Mouse (Mus musculus) thymus, adult 2 months (tissue): Measurements from ENCODE around the gene Dpf3. TPM values are rescaled to one million over a fixed set of nuclear protein-coding genes. Genes with fewer than 3 reads are reported as not detected.

Experiments used
- DNase-seq: peaks from one replicate; pipeline ENCODE4 v3.0.0; 2021
- H3K27ac ChIP-seq: fragments of 200-500 bp; 2 replicates; pipeline ENCODE4 v1.5.1; 2012; ENCODE audit warnings: low read length, control low read depth; ENCODE audit not compliant: control insufficient read depth, insufficient read depth
- H3K27me3 ChIP-seq: fragments of 200-500 bp; 2 replicates; pipeline ENCODE4 v1.6.1; 2012; ENCODE audit warnings: mild to moderate bottlenecking, low read length, moderate library complexity, mixed read lengths; ENCODE audit not compliant: control insufficient read depth, insufficient read depth
- H3K36me3 ChIP-seq: fragments of 200-500 bp; 2 replicates; pipeline ENCODE4 v1.6.1; 2012; ENCODE audit warnings: mild to moderate bottlenecking, low read length, moderate library complexity; ENCODE audit not compliant: control insufficient read depth, insufficient read depth
- H3K4me1 ChIP-seq: fragments of 200-500 bp; replicated peaks from 2 replicates; pipeline ENCODE4 v1.6.1; 2012; ENCODE audit warnings: low read length; ENCODE audit not compliant: control insufficient read depth, insufficient read depth
- H3K4me3 ChIP-seq: fragments of 200-500 bp; 2 replicates; pipeline ENCODE4 v1.5.1; 2012; ENCODE audit warnings: mild to moderate bottlenecking, low read length, control low read depth, moderate library complexity; ENCODE audit not compliant: control insufficient read depth, insufficient read depth
- CTCF ChIP-seq: fragments of 200-500 bp; IDR thresholded peaks from 2 replicates; pipeline ENCODE4 v1.5.1; 2012; ENCODE audit warnings: mild to moderate bottlenecking, control low read depth, low read length, moderate library complexity, borderline replicate concordance; ENCODE audit not compliant: control insufficient read depth, poor library complexity, insufficient read depth; ENCODE audit errors: extremely low read depth
- POLR2A ChIP-seq: fragments of 200-500 bp; IDR thresholded peaks from 2 replicates; pipeline ENCODE4 v1.6.1; 2012; ENCODE audit warnings: mild to moderate bottlenecking, low read length, control low read depth, moderate library complexity; ENCODE audit not compliant: control insufficient read depth, poor library complexity, insufficient read depth; ENCODE audit errors: extremely low read depth
- WGBS: fragments of 180-500 bp; shearing (Covaris S2); methylation state at CpG from one replicate; pipeline ENCODE4 v1.1.7; 2018; 5-methylcytosine and 5-hydroxymethylcytosine counted together
- polyA plus RNA-seq: library from polyadenylated mRNA; depleted of rRNA; stranded (reverse); fragments of >200 nt; gene quantifications from 2 replicates; pipeline ENCODE4 v1.2.3, GENCODE M21; 2012

Dpf3 gene
- polyA plus RNA-seq, 1 experiment = 0.65 TPM

DNA sequence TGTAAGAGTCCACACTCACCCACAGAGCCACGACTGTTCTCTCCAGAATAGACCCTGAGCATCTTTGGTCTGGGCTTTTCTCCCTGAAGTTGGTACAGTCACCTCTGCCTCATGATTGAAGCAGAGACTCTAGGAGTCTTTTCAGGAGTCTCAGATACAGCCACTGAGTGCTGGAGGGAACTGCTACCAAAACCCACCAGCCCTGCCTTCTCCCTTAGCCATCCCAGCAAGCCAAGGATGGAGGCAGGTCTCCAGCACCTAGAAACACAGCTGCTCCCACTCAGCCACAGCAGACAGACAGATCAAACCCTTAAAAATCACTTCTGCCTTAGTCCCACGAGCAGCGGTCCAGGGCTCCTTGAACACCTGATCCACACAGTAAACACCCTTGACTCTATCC, 139.3 kb downstream of the Dpf3 start:
- DNase-seq = no peak
- TF ChIP-seq CTCF (no peak), POLR2A (no peak)
- no peak overlapping the region for H3K27ac ChIP-seq
- H3K4me1 ChIP-seq = no peaks in the 10 kb centered on the region
- H3K4me3 ChIP-seq = no peak overlapping the region
- H3K36me3 ChIP-seq = no peaks in the 10 kb centered on the region
- H3K27me3 ChIP-seq = no peaks in the 10 kb centered on the region
- WGBS = 85% methylated on average over 3 of the region's 3 CpGs

DNA sequence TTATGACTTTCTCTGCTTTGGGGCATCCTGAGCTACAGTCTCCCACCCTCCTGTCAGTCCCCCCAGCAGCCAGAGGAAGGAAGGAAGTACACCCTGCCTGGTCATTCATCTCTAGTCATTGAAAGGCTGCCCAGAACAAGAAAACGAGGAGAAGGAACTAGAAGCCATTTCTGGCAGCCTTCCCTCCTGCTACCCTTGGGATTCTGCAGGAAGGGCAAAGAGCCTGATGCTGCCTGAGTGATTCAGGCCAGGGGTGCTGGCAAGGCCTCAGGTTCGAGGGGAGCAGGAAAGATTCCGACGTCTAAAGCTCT, 144.7 kb downstream of the Dpf3 start:
- DNase-seq = no peak
- no peak overlapping the region for H3K27ac ChIP-seq

DNA sequence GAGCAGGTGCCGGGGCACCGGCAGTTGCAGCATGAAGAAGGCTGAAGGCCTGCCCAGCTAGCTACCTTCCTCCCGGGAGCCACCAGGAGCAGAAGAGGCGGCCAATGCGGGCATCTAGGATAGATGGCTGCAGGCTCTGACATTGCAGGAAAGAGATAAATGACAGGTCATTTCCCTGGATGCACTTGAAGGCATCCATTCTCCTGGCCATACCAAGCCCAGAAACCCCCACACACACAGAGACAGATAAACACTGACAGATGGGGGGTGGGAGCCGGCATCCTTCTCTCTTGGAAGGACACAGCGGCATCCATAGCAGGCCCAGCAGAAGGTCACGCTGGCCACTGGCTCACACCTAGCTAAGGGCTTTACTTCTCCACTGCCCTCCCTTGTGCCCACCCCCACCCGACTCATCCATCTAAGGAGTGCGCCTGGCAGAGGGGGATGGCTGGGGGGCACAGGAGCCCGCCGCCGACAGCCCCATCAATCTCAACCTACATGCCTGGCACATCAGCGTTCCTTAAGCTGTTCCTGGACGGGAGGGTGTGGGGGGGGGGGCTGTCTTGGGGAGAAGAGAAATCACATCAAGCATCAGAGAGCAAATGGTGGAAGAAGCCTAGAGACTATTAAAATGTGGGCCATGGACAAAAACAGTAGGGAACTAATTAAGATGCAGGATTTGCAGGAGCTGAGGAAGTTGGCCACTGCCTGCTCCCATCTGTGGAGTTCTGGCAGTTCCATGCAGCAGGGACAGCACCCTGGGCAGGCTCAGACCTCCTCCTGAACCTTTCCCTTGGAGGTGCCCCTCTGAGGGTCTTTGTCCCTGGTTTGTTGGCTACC, 145.3 kb downstream of the Dpf3 start:
- no peak for TF ChIP-seq CTCF
- no peak for TF ChIP-seq POLR2A
- DNase-seq = no peak
- H3K36me3 ChIP-seq = no peaks in the 10 kb centered on the region
- 95% methylated on average over 15 of the region's 15 CpGs for whole genome bisulfite sequencing
- no peak overlapping the region for H3K4me3 ChIP-seq
- no peak overlapping the region for H3K27ac ChIP-seq
- no peaks in the 10 kb centered on the region for H3K4me1 ChIP-seq
- H3K27me3 ChIP-seq = no peaks in the 10 kb centered on the region

More for the DNA sequence above, 144.7 kb downstream of the Dpf3 start:
- WGBS = 59% methylated on average over 4 of the region's 4 CpGs
- TF ChIP-seq POLR2A (no peak), CTCF (no peak)
- Histone ChIP-seq H3K36me3 (no peaks in the 10 kb centered on the region), H3K4me3 (no peak overlapping the region), H3K27me3 (no peaks in the 10 kb centered on the region), H3K4me1 (no peaks in the 10 kb centered on the region)

DNA sequence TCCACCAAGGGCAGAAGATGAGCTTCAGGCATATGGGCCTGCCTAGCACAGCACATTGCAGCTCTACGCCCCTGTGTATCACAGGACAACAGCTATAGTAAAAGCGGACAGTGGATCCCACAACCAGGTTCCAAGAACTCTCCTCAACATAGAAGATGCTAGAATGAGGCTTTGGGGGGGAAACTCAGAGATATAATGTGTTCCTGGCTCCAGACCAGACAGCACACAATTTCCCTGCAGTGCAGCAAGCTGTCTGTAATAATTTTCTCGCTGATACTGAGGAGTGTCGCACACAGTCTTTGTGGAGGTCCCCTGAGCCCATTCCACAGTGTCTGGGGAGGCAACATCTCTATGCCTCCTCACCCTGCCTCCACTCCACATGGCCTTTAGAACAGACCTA, 146.6 kb downstream of the Dpf3 start:
- no peak overlapping the region for H3K27ac ChIP-seq
- H3K4me1 ChIP-seq = no peaks in the 10 kb centered on the region
- no peak for DNase-seq
- no peak for TF ChIP-seq CTCF
- no peak for TF ChIP-seq POLR2A
- no peaks in the 10 kb centered on the region for H3K36me3 ChIP-seq
- no peaks in the 10 kb centered on the region for H3K27me3 ChIP-seq
- no peak overlapping the region for H3K4me3 ChIP-seq
- WGBS = 97% methylated on average over 4 of the region's 4 CpGs

DNA sequence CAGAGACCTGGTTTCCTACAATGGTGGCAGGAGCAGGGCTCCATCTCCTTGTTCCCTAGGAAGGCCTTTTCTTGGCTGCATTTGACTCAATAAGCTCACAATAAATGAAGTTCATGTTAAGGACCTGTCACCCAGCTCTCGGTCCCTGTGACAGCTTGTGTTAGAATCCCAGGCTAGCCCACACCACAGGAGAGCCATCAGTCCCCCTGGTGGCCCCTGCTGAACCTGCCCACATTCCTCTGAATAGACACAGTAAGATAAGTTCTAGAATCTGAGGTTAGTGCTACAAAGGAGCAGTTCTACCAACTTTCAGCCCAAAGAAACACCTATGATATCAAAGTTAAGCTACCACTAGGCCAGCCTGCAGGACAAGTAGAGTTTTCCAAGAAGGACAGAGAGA, 149.2 kb downstream of the Dpf3 start:
- Histone ChIP-seq H3K27ac (no peak overlapping the region), H3K27me3 (no peaks in the 10 kb centered on the region), H3K36me3 (no peaks in the 10 kb centered on the region), H3K4me1 (peaks cover 3% of the 10 kb centered on the region), H3K4me3 (no peak overlapping the region)
- WGBS = 96% methylated on average over 1 of the region's 1 CpGs
- no peak for TF ChIP-seq POLR2A
- TF ChIP-seq CTCF = no peak
- no peak for DNase-seq

DNA sequence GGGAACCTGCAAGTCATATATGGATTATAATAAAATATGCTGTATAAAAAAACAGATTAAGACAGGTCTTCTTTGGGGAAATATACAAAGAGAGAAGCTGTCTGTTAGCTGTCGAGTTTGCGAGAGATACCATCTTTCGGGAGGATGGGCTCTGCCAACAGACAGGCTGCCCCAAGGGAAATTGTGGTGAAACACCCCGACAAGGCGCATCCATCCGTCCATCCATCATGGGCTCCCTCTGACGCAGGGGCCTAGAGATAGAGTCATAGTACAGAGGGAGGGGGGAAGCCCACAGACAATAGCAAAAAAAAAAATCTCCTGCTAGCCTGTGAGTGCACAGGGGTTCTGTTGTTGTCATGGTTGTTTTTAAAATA, 149.8 kb downstream of the Dpf3 start:
- Histone ChIP-seq H3K36me3 (no peaks in the 10 kb centered on the region), H3K27me3 (no peaks in the 10 kb centered on the region), H3K27ac (no peak overlapping the region), H3K4me1 (peaks cover 3% of the 10 kb centered on the region), H3K4me3 (no peak overlapping the region)
- DNase-seq = no peak
- WGBS = 22% methylated on average over 7 of the region's 7 CpGs
- TF ChIP-seq POLR2A (no peak), CTCF (no peak)
